Mouse (Mus musculus) liver, adult 2 months (tissue): ENCODE data around the gene Gna11. TPM values are rescaled to one million over a fixed set of nuclear protein-coding genes. Genes with fewer than 3 reads are reported as not detected.
A peak's percentile ranks its signal among the peaks of the same experiment; 100 is the strongest.

Experiments
- DNase-seq: peaks from one replicate; pipeline ENCODE4 v3.0.0-alpha.2; 2011; ENCODE audit warnings: low read depth, low spot score; ENCODE audit errors: extremely low read depth
- H3K27ac ChIP-seq: fragments of 200-500 bp; replicated peaks from 2 replicates; pipeline ENCODE4 v1.5.1; 2012; ENCODE audit warnings: low read depth, mild to moderate bottlenecking, control low read depth, inconsistent platforms, low read length; ENCODE audit not compliant: insufficient read depth
- H3K27me3 ChIP-seq: fragments of 200-500 bp; 2 replicates; pipeline ENCODE4 v1.6.1; 2012; ENCODE audit warnings: mild to moderate bottlenecking, moderate library complexity, low read length, inconsistent platforms; ENCODE audit not compliant: control insufficient read depth, insufficient read depth
- H3K36me3 ChIP-seq: fragments of 200-500 bp; 2 replicates; pipeline ENCODE4 v1.6.1; 2012; ENCODE audit warnings: low read length, inconsistent platforms; ENCODE audit not compliant: control insufficient read depth, insufficient read depth
- H3K4me1 ChIP-seq: fragments of 200-500 bp; 2 replicates; pipeline ENCODE4 v1.6.1; 2011; ENCODE audit warnings: low read length; ENCODE audit not compliant: control insufficient read depth, insufficient read depth
- H3K4me3 ChIP-seq: fragments of 200-500 bp; 2 replicates; pipeline ENCODE4 v1.5.1; 2011; ENCODE audit warnings: low read depth, mild to moderate bottlenecking, control low read depth, low read length, moderate library complexity; ENCODE audit not compliant: insufficient read depth
- H3K79me2 ChIP-seq: fragments of 200-500 bp; 2 replicates; pipeline ENCODE4 v1.6.1; 2012; ENCODE audit warnings: inconsistent platforms, mild to moderate bottlenecking, low read length, moderate library complexity; ENCODE audit not compliant: control insufficient read depth, insufficient read depth
- H3K9ac ChIP-seq: fragments of 200-500 bp; 2 replicates; pipeline ENCODE4 v1.6.1; 2012; ENCODE audit warnings: low read depth, mild to moderate bottlenecking, control low read depth, inconsistent platforms, low read length
- CTCF ChIP-seq: fragments of 200-500 bp; IDR thresholded peaks from 2 replicates; pipeline ENCODE4 v1.5.1; 2011; ENCODE audit warnings: low read depth, low read length, control low read depth
- POLR2A ChIP-seq: fragments of 200-500 bp; IDR thresholded peaks from 2 replicates; pipeline ENCODE4 v1.6.1; 2011; ENCODE audit warnings: low read length, control low read depth; ENCODE audit not compliant: insufficient read depth; ENCODE audit errors: extremely low read depth
- WGBS: fragments of 180-500 bp; shearing (Covaris S2); methylation state at CpG from one replicate; pipeline ENCODE4 v1.1.7; 2018; 5-methylcytosine and 5-hydroxymethylcytosine counted together
- polyA plus RNA-seq: library from polyadenylated mRNA; depleted of rRNA; stranded (reverse); fragments of >200 nt; gene quantifications from 2 replicates; pipeline ENCODE4 v1.2.3, GENCODE M21; 2012
- total RNA-seq: library from RNA; depleted of rRNA; stranded (reverse); fragments of >200 nt; gene quantifications from 2 replicates; pipeline ENCODE4 v1.2.3, GENCODE M21; 2014

Gene Gna11
- total and polyA plus RNA-seq, 2 experiments: 20.7 to 61.6 TPM

DNA sequence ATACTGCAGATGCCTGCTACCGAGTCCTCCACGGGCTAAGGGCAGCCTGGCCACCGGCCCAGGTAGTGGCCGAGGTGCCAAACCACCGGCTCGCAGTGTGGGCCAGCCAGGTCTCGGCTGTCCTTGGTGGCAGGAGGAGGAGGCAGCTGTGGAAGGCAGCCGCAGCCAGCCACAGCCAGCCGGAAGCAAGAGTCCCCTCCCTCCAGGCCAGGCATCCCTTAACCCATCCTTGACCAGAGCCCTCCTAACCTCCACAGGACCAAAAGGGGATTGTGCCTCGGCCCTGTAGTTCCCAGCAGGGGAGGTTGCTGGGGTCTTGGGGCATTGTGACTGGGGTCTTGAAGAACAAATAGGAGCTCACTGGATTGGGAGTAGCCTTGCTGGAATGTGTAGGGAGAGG, 19.2 kb upstream of the Gna11 start:
- Histone ChIP-seq H3K27ac (no peak overlapping the region), H3K79me2 (peaks cover 27% of the 10 kb centered on the region), H3K36me3 (peaks cover 12% of the 10 kb centered on the region), H3K9ac (no peak overlapping the region; the same call in 1 of the 2 replicates), H3K4me3 (peak overlapping the region; percentile 13; the same call in 1 of the 2 replicates), H3K4me1 (peaks cover 20% of the 10 kb centered on the region), H3K27me3 (no peaks in the 10 kb centered on the region)
- WGBS: 10% methylated on average over 10 of the region's 10 CpGs
- peak; percentile 52 for DNase-seq
- TF ChIP-seq CTCF: no peak
- no peak for TF ChIP-seq POLR2A

DNA sequence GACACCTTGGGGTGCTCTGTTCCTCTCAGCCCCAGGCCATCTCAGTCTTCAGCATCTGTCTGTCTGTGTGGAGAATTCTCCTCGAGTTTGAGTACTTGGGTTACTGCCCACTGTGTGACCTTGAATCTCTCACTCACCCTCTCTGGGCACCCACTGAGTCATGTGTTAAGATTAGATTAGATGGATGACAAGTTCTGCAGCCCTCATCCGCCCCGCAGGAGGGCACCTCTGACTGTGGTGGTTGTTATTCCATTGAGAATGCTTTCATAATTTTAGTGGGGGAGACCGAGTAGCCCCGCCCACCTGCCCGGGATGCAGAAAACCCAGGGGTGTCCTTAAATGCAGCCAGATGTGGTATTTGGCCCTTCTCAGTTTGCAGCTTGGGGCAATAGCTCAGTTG, 18.5 kb upstream of the Gna11 start:
- peaks cover 24% of the 10 kb centered on the region for H3K4me1 ChIP-seq
- H3K36me3 ChIP-seq: peaks cover 12% of the 10 kb centered on the region
- no peak for DNase-seq
- H3K27me3 ChIP-seq: no peaks in the 10 kb centered on the region
- peaks cover 29% of the 10 kb centered on the region for H3K79me2 ChIP-seq
- peak overlapping the region; percentile 10; the same call in 1 of the 2 replicates for H3K27ac ChIP-seq
- H3K9ac ChIP-seq: no peak overlapping the region
- 40% methylated on average over 6 of the region's 6 CpGs for WGBS
- no peak for TF ChIP-seq CTCF
- TF ChIP-seq POLR2A: no peak
- no peak overlapping the region for H3K4me3 ChIP-seq

DNA sequence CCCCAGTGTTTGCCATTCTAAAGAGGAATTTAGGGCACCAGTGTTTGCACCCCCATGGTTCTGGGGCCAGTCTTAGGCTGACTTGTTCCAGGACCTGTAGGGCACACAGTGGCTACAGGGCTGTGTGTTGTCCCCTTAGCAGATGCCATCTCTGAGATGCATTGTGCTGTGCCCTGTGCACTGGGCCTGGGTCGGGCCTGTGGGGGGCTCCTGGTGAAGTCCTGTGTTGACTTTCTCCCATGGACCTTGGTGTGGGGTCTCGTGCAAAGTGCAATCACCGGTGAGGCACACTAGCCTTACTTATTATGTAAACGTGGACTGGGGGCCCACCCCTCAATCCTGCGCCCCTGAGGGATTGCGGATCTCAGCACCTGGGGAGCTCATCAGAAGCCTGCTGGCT, 17.4 kb upstream of the Gna11 start:
- Histone ChIP-seq H3K9ac (no peak overlapping the region), H3K79me2 (peaks cover 29% of the 10 kb centered on the region), H3K4me1 (peaks cover 24% of the 10 kb centered on the region), H3K27me3 (no peaks in the 10 kb centered on the region), H3K36me3 (peaks cover 12% of the 10 kb centered on the region), H3K27ac (no peak overlapping the region), H3K4me3 (no peak overlapping the region)
- TF ChIP-seq CTCF (no peak), POLR2A (no peak)
- 63% methylated on average over 6 of the region's 6 CpGs for WGBS
- DNase-seq: no peak

DNA sequence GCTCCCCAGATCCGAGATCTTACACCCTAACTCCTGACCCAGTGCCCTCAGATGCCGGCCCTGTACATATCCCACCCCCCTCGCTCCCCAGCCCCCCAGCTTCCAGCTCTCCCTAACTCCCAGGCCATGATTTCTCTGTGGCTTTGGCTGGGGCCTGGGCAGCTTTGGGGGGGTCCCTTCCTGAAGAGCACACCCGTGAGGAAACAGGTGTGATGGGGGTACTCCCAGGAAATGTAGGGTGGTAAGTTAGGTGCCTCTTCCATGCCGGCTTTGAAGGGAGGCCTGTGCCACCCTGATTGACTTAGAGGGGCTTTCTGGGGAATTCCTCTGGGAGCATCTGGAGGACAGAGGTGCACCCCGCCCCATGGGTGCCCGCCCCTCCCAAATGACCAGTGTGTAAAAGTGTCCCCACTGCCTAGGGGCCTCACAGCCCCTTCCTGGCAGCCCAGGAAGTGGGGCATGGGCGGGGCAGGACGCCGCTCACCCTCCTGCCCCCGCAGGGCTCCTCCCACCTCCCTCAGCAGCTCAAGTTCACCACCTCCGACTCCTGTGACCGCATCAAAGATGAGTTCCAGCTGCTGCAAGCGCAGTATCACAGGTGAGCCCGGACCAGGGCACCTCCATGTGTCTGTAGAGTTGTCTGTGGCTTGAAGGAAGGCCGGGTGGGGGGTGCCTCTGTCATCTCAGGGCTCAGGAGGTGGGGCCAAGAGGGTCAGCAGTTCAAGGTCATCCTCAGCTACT, 15.9 kb upstream of the Gna11 start:
- 8% methylated on average over 16 of the region's 16 CpGs for WGBS
- Histone ChIP-seq H3K27ac (peak overlapping the region; percentile 99), H3K9ac (peak overlapping the region; percentile 96), H3K4me1 (peaks cover 24% of the 10 kb centered on the region), H3K79me2 (peaks cover 29% of the 10 kb centered on the region), H3K36me3 (peaks cover 12% of the 10 kb centered on the region), H3K27me3 (no peaks in the 10 kb centered on the region), H3K4me3 (peak overlapping the region; percentile 97)
- peak; percentile 73 for DNase-seq
- TF ChIP-seq POLR2A (no peak), CTCF (no peak)

DNA sequence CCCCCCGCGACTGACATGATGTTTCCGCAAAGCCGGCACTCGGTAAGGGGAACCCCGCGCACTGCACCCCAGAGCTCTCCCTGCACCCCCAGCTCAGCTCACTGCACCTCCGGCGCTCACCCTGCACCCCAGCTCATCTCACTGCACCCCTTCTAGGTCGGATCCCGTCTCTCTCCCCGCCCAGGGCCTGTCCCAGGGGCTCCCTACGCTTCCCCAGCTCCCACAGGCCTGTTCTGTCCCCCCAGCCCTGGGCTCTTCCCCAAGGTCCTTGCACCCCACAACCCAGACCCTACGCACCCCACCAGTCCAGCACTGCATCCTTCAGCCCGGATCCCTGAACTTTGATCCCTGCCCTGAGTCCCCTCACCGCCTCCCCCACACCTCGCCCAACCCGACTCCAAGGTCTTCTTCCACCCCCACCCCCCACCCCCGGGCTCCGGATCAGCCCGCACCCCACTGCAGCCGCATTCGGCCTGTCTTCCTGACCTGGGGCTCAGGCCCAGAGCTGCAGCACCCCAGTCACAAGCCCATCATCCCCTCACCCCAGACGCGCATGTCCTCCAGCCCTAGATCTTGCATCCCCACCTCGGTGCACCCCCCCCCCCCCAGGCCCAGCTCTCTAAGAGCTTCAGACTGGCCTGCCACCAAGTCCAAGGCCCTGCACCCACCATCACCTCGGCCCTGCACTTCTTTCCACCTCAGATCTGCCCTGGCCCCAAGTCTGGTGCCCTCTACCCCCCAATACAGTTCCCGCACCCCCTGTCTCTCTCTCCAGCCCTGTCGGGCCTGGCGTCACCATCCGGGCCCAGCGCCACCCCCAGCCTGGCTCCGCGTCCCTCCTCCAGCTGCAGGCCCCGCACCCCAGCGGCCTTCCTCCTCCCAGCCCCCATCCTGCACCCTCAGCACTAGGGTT, 14.9 kb upstream of the Gna11 start:
- H3K36me3 ChIP-seq: peaks cover 3% of the 10 kb centered on the region
- H3K27ac ChIP-seq: peak overlapping the region; percentile 99
- H3K4me1 ChIP-seq: peaks cover 24% of the 10 kb centered on the region
- H3K9ac ChIP-seq: peak overlapping the region; percentile 96
- WGBS: 2% methylated on average over 36 of the region's 36 CpGs
- DNase-seq: peak; percentile 74
- H3K27me3 ChIP-seq: no peaks in the 10 kb centered on the region
- peak overlapping the region; percentile 97 for H3K4me3 ChIP-seq
- TF ChIP-seq POLR2A: 0 out of 2 replicates have a peak, but pooled peaks have one; percentile 24
- TF ChIP-seq CTCF: no peak
- peaks cover 29% of the 10 kb centered on the region for H3K79me2 ChIP-seq
